Mouse (Mus musculus) thymus, postnatal 25 days (tissue): ENCODE measurements around the gene Ctf2.

Experiments used
- DNase-seq: peaks from one replicate; pipeline ENCODE4 v3.0.0; 2022

The Ctf2 gene

GRCm38 (mm10) chr7:127759716-127760115 is 27.8 kb upstream of the Ctf2 start:
- no peak for DNase-seq

GRCm38 (mm10) chr7:127753741-127754140 is 21.8 kb upstream of the Ctf2 start:
- DNase-seq: no peak

GRCm38 (mm10) chr7:127753158-127753557 is 21.2 kb upstream of the Ctf2 start:
- DNase-seq: no peak

- DNase-seq: no peak
Observed at GRCm38 (mm10) chr7:127752069-127752468, 20.1 kb upstream of the Ctf2 start.

GRCm38 (mm10) chr7:127751619-127752018 is 19.7 kb upstream of the Ctf2 start:
- DNase-seq: no peak

GRCm38 (mm10) chr7:127750131-127751127 is 18.5 kb upstream of the Ctf2 start:
- DNase-seq: no peak

GRCm38 (mm10) chr7:127748235-127748560 is 16.2 kb upstream of the Ctf2 start:
- no peak for DNase-seq

GRCm38 (mm10) chr7:127747559-127748234 is 15.7 kb upstream of the Ctf2 start:
- DNase-seq: no peak

- DNase-seq: peak; percentile 40
Observed at GRCm38 (mm10) chr7:127746494-127747491, 14.8 kb upstream of the Ctf2 start.

GRCm38 (mm10) chr7:127745652-127746493 is 13.9 kb upstream of the Ctf2 start:
- peak; percentile 75 for DNase-seq

- DNase-seq: peak; percentile 88
Observed at GRCm38 (mm10) chr7:127745251-127745651, 13.3 kb upstream of the Ctf2 start.

- peak; percentile 74 for DNase-seq
Observed at GRCm38 (mm10) chr7:127744366-127745045, 12.5 kb upstream of the Ctf2 start, which contains the start of gene Fbxl19. Gene Fbxl19, plus strand, starts transcription at chr7:127744543.

GRCm38 (mm10) chr7:127730170-127730569 is 1.8 kb downstream of the Ctf2 start:
- no peak for DNase-seq

- DNase-seq: no peak
Observed at GRCm38 (mm10) chr7:127727898-127728297, 4.1 kb downstream of the Ctf2 start.

- no peak for DNase-seq
Observed at GRCm38 (mm10) chr7:127725924-127726323, 6.0 kb downstream of the Ctf2 start.

- DNase-seq: no peak
Observed at GRCm38 (mm10) chr7:127725490-127725889, 6.5 kb downstream of the Ctf2 start.

GRCm38 (mm10) chr7:127719258-127719657 is 12.7 kb downstream of the Ctf2 start:
- no peak for DNase-seq

- DNase-seq: no peak
Observed at GRCm38 (mm10) chr7:127718339-127718738, 13.6 kb downstream of the Ctf2 start.

- peak; percentile 72 for DNase-seq
Observed at GRCm38 (mm10) chr7:127716992-127717391, 15.0 kb downstream of the Ctf2 start.

GRCm38 (mm10) chr7:127714816-127715215 is 17.1 kb downstream of the Ctf2 start:
- no peak for DNase-seq
